Mouse (Mus musculus) heart, postnatal 0 days (tissue): ENCODE results near the gene Rnf43. TPM values are rescaled to one million over a fixed set of nuclear protein-coding genes. Genes with fewer than 3 reads are reported as not detected.

Source experiments
- ATAC-seq: fragments of 200-750 bp; cut with Nextera tagmentation; 2 replicates; pipeline ENCODE4 v1.8.0; 2017; ENCODE audit warnings: low read depth, moderate number of reproducible peaks, moderate library complexity; ENCODE audit not compliant: insufficient read depth
- DNase-seq: peaks from one replicate; pipeline ENCODE4 v3.0.0-alpha.2; 2016; ENCODE audit warnings: low spot score
- H3K27ac ChIP-seq: fragments of 300-500 bp; sonication (generic); 2 replicates; pipeline ENCODE4 v1.5.1; 2014; ENCODE audit warnings: low read depth, mild to moderate bottlenecking
- H3K27me3 ChIP-seq: fragments of 300-500 bp; sonication (generic); 2 replicates; pipeline ENCODE4 v1.6.1; 2014; ENCODE audit warnings: low read length, mixed read lengths; ENCODE audit not compliant: control insufficient read depth, insufficient read depth
- H3K36me3 ChIP-seq: fragments of 300-500 bp; sonication (generic); replicated peaks from 2 replicates; pipeline ENCODE4 v1.6.1; 2014; ENCODE audit warnings: low read length, mixed read lengths; ENCODE audit not compliant: control insufficient read depth, insufficient read depth
- H3K4me1 ChIP-seq: fragments of 300-500 bp; sonication (generic); 2 replicates; pipeline ENCODE4 v1.6.1; 2014; ENCODE audit warnings: antibody characterized with exemption; ENCODE audit not compliant: control insufficient read depth, insufficient read depth
- H3K4me2 ChIP-seq: fragments of 300-500 bp; sonication (generic); 2 replicates; pipeline ENCODE4 v1.6.1; 2014; ENCODE audit warnings: low read depth, mild to moderate bottlenecking, low read length, moderate library complexity
- H3K4me3 ChIP-seq: fragments of 300-500 bp; sonication (generic); 2 replicates; pipeline ENCODE4 v1.5.1; 2014; ENCODE audit warnings: low read depth, low read length
- H3K9ac ChIP-seq: fragments of 300-500 bp; sonication (generic); replicated peaks from 2 replicates; pipeline ENCODE4 v1.6.1; 2014; ENCODE audit warnings: low read depth, low read length, mixed read lengths
- H3K9me3 ChIP-seq: fragments of 300-500 bp; sonication (generic); replicated peaks from 2 replicates; pipeline ENCODE4 v1.6.1; 2016; ENCODE audit warnings: low read length; ENCODE audit not compliant: control insufficient read depth
- CTCF ChIP-seq: IDR thresholded peaks from 2 replicates; pipeline ENCODE4 v1.5.1; 2016; ENCODE audit warnings: antibody characterized with exemption, control low read depth, low read depth
- EP300 ChIP-seq: IDR thresholded peaks from 2 replicates; pipeline ENCODE4 v1.6.1; 2016; ENCODE audit warnings: antibody characterized with exemption, low read depth
- WGBS: fragments of 180-500 bp; shearing (Covaris S2); extraction: QIAGEN DNeasy Blood & Tissue Kit; methylation state at CpG from one replicate; pipeline ENCODE4 v1.1.7; 2014; 5-methylcytosine and 5-hydroxymethylcytosine counted together
- polyA plus RNA-seq: library from polyadenylated mRNA; unstranded; fragments of >200 nt; fragmentation: Nextera tagmentation; extraction: Ambion mirVana; gene quantifications from 2 replicates; pipeline ENCODE4 v1.2.1, GENCODE M21; 2015
- total RNA-seq: library from RNA; depleted of rRNA; stranded (reverse); fragments of >200 nt; gene quantifications from 2 replicates; pipeline ENCODE4 v1.2.3, GENCODE M21; 2014; ENCODE audit warnings: low replicate concordance

Rnf43 gene
- total and polyA plus RNA-seq, 2 experiments from 2014 or later, result 0.48 to 0.73 TPM

DNA sequence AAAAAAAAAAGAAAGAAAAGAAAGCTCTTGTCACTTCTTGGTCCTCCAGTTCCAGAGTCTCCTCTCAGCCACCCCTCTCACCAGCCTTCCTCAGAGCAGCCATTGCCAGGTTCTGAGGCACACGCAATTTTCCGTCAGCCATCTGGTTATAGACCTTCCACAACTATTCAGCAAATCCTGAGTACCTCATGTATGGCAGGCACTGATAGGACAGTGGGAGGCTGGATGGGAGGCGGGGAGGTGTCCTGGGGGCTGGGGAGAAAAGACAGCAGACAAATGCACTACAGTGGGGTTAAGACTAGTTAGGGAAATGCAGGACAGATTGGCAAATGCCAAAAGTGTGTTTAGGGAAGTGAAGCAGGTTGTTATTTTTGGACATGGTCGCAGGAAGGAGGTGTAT is 49.7 kb downstream of the Rnf43 start:
- no peak for DNase-seq
- Histone ChIP-seq H3K9ac (no peak overlapping the region), H3K27me3 (peaks cover 13% of the 10 kb centered on the region; the same call in 1 of the 2 replicates), H3K4me1 (peaks cover 6% of the 10 kb centered on the region; the same call in 1 of the 2 replicates), H3K4me2 (no peak overlapping the region), H3K27ac (no peak overlapping the region), H3K9me3 (no peaks in the 10 kb centered on the region), H3K36me3 (no peaks in the 10 kb centered on the region), H3K4me3 (no peak overlapping the region)
- ATAC-seq, result no peak
- WGBS, result 58% methylated on average over 4 of the region's 4 CpGs
- TF ChIP-seq EP300 (no peak), CTCF (no peak)

DNA sequence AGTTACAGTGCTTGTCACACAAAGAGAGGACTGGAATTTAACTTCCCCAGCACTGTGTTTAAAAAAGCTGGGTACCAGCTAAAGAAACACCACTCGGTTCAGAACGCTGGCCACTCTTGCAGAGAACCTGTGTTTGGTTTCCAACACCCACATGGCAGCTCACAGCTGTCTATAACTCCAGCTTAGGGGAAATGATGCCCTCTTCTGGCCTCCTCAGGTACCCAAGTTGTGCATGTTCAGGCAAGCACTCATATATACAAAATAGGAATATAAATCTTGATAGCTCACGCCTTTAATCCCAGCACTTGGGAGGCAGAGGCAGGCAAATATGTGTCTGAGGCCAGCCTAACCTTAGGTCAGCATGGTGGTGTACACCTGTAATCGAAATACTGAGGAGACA is 53.5 kb downstream of the Rnf43 start:
- Histone ChIP-seq H3K9me3 (no peaks in the 10 kb centered on the region), H3K4me1 (no peaks in the 10 kb centered on the region), H3K36me3 (no peaks in the 10 kb centered on the region), H3K9ac (no peak overlapping the region), H3K27ac (no peak overlapping the region), H3K4me3 (no peak overlapping the region), H3K4me2 (no peak overlapping the region), H3K27me3 (peaks cover 1% of the 10 kb centered on the region; the same call in 1 of the 2 replicates)
- 73% methylated on average over 4 of the region's 4 CpGs for WGBS
- ATAC-seq (no peak), DNase-seq (no peak)
- TF ChIP-seq EP300, result no peak
- TF ChIP-seq CTCF, result no peak

DNA sequence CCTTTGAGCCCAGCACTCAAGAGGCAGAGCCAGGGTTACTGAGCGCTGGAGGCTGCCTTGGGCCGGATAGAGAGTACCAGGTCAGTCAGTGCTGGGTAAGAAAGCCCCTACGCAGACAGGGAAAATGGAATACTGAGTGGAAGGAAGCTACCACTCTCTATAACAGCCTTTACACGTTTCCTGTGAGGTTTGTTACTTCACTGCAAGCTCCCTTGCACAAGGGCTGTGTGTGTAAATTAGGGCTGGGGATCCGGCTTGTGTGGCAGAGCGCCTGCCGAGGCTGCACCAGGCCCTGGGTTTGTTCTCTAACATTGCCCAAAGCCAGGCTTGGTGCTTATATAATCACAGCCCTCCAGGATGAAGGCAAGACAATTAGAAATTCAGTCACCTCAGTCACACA is 57.0 kb downstream of the Rnf43 start:
- no peaks in the 10 kb centered on the region for H3K9me3 ChIP-seq
- H3K4me3 ChIP-seq, result no peak overlapping the region
- H3K4me1 ChIP-seq, result no peaks in the 10 kb centered on the region
- H3K4me2 ChIP-seq, result no peak overlapping the region
- no peaks in the 10 kb centered on the region for H3K36me3 ChIP-seq
- TF ChIP-seq CTCF (no peak), EP300 (no peak)
- no peak for DNase-seq
- 63% methylated on average over 7 of the region's 7 CpGs for WGBS
- H3K27ac ChIP-seq, result no peak overlapping the region
- no peaks in the 10 kb centered on the region for H3K27me3 ChIP-seq
- H3K9ac ChIP-seq, result no peak overlapping the region
- ATAC-seq, result no peak

DNA sequence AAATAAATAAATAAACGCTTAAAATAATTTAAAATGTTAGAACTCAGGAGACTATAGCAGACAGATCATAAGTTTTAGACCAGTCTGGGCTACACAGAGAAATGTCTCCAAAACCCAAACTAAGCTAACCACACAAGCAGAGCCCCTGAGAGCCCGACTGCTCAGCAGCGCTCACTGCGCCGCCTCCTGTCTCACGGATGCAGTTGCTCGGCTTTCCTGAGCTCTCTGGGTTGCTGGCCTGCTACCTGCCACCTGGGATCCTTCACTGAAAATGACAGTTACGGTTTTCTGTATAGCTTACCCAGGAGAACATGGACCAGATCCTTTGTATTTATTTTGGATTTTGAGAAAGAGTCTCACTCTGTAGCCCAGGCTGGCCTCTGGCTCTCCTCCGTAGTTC is 57.8 kb downstream of the Rnf43 start:
- TF ChIP-seq CTCF (no peak), EP300 (no peak)
- H3K27ac ChIP-seq, result peak overlapping the region; percentile 25; the same call in 1 of the 2 replicates

DNA sequence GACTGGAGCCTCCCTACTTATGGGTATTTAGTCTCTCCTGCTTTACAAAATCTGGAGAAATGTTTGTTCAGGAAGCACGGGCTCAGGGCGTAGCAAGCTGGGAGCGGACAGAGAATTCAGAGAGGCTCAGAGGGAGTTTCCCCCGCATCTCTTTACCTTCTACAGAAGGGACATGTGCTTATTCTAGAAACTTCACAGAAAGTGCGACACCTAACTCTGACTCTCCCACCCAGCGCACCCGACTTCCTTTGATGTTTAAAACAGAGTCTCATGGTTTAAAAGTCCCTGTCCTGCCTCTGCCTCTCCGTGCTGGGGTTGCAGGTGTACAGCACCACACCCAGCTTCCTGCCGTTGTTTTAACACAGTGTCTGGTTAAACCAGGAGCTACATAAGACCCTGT is 58.3 kb downstream of the Rnf43 start:
- H3K9me3 ChIP-seq, result no peaks in the 10 kb centered on the region
- peak overlapping the region; percentile 18; the same call in 1 of the 2 replicates for H3K4me2 ChIP-seq
- no peaks in the 10 kb centered on the region for H3K27me3 ChIP-seq
- no peak overlapping the region for H3K9ac ChIP-seq
- ATAC-seq (no peak), DNase-seq (no peak)
- no peak overlapping the region for H3K4me3 ChIP-seq
- peak overlapping the region; percentile 25; the same call in 1 of the 2 replicates for H3K27ac ChIP-seq
- no peaks in the 10 kb centered on the region for H3K36me3 ChIP-seq
- 0 out of 2 replicates have a peak, but pooled peaks cover under 1% of the 10 kb centered on the region for H3K4me1 ChIP-seq
- TF ChIP-seq EP300 (no peak), CTCF (no peak)
- 66% methylated on average over 9 of the region's 9 CpGs for WGBS

More for the DNA sequence above, 57.8 kb downstream of the Rnf43 start:
- DNase-seq, result no peak
- H3K4me2 ChIP-seq, result peak overlapping the region; percentile 18; the same call in 1 of the 2 replicates
- H3K9ac ChIP-seq, result no peak overlapping the region
- 39% methylated on average over 9 of the region's 9 CpGs for WGBS
- no peak overlapping the region for H3K4me3 ChIP-seq
- ATAC-seq, result no peak
- H3K27me3 ChIP-seq, result no peaks in the 10 kb centered on the region
- no peaks in the 10 kb centered on the region for H3K4me1 ChIP-seq
- no peaks in the 10 kb centered on the region for H3K9me3 ChIP-seq
- H3K36me3 ChIP-seq, result no peaks in the 10 kb centered on the region

DNA sequence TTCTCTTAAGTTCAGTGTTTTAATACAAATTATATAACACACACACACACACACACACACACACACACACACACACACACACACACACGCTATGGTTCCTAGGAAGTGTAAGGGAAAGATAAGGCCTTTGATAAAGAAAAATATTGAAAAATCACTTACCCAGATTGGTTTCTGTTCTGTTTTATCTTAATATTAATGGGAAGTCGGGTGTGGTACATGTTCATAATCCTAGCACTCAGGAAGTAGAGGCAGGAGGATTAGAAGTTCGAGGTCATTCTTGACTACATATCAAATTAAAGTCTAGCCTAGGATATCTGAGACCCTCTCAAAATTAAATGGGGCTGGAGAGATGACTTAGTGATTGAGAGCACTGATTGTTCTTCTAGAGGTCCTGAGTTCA is 59.6 kb downstream of the Rnf43 start:
- peaks cover 6% of the 10 kb centered on the region; the same call in 1 of the 2 replicates for H3K4me1 ChIP-seq
- no peak overlapping the region for H3K27ac ChIP-seq
- no peaks in the 10 kb centered on the region for H3K27me3 ChIP-seq
- DNase-seq (no peak), ATAC-seq (no peak)
- H3K4me3 ChIP-seq, result no peak overlapping the region
- H3K9ac ChIP-seq, result no peak overlapping the region
- WGBS, result 72% methylated on average over 3 of the region's 3 CpGs
- no peaks in the 10 kb centered on the region for H3K36me3 ChIP-seq
- H3K4me2 ChIP-seq, result no peak overlapping the region
- no peaks in the 10 kb centered on the region for H3K9me3 ChIP-seq
- no peak for TF ChIP-seq CTCF
- TF ChIP-seq EP300, result no peak
